Mouse (Mus musculus) induced T-regulatory cell, adult 2 months (primary cell): ENCODE data around the gene Grik4.
A peak's percentile ranks its signal among the peaks of the same experiment; 100 is the strongest.

Source experiments
- DNase-seq: peaks from one replicate; pipeline ENCODE4 v3.0.0-alpha.2; 2012; ENCODE audit warnings: low read depth

Grik4 gene

DNA sequence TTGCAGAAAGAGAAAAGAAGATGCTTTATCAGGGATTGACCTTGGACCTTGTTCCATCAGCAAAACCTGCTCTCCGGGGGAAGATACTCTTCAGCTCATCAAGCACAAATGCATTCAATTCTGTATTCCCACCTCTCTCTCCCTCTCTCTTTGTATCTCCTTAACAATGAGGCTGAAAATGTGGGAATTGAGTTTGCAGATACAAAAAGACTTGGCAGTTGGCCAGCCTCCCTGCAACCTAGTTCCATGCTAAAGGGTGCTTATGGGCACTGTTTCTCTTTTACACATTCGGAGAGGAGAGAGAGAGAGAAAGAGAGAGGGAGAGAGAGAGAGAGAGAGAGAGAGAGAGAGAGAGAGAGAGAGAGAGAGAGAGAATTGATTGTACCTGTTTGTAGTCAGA lies 273.7 kb downstream of the Grik4 start:
- no peak for DNase-seq

DNA sequence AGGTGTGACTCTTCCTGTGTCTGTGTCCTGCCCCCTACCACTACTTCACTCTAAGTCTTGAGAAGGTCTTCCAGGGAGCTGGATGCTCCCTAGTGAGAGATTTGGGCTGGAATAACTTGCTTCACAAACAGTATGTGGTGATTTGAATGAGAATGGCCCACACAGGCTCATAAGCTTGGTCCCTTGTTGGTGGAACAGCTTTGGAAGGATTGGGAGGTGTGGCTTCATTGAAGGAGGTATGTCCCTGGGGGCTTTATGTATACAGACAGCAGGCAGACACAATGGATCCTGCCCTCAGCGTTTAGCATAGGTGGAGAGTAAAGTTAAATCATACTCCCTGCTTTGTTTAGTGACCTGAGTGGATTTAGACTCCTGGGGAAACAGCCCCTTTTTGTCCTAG lies 282.8 kb downstream of the Grik4 start:
- DNase-seq, result no peak

DNA sequence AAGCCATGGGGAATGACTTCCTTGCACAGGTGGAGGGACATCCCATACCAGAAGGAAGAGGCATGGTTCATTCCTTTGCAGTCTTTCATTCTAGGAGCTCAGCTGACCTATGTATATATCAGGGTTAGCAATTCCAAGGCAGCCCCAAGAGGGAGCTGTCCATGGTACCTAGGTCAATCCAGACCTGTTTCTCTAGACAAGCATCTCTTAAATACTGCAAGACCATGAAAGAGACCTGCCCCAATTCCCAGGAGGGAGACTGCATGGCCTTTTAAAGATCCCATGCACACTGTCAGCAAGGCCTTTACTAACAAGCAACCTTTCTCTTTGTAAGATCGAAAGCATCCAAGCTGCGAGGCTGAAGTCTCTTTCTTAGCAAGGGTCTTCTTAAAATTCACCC lies 291.5 kb downstream of the Grik4 start:
- DNase-seq, result peak; percentile 28

DNA sequence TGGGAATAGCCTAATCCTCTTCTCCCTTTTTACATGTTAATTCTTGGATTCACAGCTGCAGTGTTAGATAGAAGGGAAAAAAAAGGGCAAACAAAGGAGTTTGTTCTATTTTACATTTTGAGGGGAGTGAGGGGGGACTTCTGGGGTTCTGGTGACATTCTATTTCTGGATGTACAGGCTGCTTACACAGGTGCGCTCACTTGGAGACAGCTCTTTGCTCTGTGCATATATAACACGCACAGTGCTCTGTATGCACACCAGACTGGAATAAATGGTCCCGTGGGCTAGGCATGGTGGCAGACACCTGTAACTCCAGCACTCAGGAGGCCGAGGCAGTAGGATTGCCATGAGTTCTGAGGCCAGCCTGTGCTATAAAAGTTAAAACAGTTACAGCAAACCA lies 292.0 kb downstream of the Grik4 start:
- no peak for DNase-seq

DNA sequence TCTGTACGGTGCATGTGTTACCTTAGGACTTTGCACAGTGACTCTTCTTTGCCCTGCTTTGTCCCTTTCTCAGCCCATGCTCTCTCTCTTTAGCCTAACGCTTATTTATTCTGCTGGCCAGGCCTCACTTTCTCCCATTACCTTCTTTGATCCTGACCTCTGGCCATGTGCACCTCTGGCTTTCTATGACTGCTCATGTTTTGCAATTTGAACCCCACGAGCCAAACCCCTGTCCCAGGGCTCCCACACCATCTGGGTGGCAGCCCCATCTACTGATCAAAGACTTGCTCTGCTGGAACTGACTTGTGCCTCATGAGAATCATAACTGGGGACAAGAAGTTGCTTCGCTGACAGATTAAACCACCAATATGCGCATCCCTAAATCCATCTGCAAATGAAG lies 294.4 kb downstream of the Grik4 start:
- DNase-seq, result no peak

DNA sequence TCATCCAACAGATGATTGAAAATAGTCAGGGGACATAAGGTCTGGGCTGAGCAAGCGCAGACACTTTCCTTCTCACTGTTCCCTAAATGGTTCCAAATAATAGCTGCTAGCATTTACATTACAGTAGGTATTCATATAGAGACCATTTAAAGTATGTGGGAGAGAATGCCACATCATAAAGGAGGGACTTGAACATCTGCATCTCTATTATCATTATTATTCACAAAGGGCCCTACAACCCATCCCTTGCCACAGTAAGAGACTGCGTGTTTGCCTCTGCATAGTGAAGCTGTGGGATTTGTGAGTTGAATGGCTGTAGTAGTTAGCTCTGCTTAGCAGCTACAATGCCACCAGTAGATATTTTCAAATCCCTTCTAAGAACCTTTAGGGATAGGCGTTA lies 296.2 kb downstream of the Grik4 start:
- no peak for DNase-seq

DNA sequence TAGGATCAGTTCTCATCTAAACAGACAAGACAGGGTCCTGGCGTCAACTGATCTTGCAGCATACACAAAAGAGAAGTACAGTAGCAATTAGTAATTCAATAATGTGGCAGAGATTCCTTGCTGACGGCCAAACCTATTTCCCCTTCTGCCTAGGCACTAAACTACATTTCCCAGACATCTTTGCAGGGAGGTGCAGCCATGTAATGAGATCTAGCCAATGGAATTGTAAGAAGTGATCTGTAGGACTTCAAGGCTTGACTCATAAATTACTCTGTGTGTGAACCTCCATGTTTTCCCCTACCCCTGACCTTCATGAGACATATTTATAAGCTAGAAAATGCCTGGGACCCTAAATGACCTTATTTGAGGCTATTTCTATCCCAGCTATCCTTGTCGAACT lies 296.7 kb downstream of the Grik4 start:
- DNase-seq, result no peak

DNA sequence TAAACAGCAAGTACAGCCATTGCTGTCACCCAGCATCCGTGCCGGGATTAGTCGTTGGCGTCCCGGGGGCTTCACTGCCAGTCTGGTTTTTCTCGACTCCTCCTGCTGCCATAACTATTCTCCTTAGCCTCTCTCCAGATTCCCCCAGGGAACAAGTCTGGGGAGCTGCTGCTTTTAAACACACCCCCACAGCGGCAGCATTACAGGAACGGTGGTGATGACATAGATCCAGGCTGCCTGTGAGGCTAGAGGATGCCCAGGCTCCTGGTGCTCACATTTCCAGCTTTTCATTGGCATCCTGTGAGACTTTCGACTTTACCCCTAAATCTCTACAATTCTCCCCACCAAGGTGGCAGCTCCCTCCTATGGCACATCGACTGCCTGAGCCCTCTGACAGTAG lies 297.5 kb downstream of the Grik4 start:
- no peak for DNase-seq

DNA sequence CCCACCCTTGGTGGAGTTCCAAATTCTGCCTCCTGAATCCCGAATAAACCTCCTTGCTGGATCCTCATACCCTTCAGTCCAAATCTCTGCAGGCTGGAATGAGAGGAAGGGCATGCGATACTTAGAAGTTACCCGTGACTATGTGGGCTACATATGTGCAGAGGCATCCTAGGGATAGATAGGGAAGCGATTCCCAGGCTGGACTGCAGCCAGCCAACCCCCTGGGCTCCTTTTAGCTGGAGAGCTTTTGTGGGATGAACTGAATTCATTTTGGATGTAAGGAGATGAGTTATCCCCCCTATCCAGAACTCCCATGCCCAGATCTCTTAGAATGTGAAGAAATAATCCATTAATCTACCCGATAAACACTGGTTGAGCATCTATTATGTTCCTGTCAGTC lies 299.1 kb downstream of the Grik4 start:
- no peak for DNase-seq

DNA sequence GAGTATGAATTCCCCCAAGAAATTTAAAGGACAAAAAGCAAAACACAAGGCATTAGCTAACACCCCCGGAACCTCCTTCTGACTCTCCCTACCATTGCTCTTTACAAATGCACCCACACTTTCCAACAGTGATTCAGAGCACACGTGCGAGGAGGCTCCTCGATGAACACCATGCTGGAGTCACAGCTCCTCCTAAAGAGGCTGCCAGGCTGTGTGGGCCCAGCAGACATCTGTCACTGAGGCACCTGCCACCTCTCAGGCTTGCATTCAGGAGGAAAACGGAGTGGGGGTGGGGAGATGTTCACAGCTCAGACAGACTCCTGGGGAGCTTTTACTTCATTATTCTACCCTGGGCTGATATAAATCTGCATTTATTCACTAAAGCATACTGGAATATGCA lies 301.5 kb downstream of the Grik4 start:
- DNase-seq, result no peak

DNA sequence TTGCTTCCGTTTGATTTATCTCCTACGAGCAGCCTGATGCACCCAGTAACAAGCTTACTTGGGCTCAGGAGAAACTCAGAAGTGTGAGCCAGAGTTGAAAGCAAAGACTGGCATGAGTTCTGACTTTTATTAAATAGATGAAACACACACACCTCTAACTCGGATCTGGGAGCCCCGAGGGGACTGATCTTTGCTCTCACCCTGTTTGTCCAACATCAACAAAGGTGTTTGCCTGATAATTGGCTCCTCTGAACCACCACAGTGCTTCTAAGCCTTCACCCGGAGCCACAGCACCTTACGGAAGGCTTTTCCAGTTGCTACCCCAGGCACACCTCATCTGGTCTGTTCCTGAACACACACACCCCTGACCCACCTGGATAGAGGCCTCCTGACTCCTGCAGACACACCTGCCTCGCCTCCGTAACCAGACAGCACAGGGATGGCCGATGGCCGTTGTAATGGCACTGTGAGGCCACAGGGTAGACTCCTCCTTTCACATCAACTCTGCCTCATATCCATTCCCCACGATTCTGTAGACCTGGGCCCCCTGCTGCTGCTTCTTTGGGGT lies 302.7 kb downstream of the Grik4 start:
- DNase-seq, result no peak

DNA sequence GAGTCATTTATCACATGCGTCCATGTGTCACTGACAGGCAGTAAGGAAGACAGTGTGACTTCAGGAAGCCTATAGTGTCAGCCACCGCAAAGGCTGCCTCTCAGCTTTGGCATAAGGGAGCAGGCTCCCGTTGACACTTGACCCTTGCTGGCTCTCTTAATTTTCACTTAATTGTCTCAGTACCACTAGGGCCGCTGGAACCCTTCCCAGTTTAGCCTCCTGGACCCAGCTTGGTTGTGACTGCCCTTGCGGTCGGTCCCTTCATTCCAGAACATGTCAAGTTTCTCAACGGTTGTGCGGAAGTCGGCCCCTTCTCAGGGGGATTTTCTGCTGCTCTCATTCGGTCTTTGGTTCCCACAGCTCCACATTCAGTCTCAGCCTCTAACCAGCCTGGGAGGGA lies 307.8 kb downstream of the Grik4 start:
- no peak for DNase-seq

DNA sequence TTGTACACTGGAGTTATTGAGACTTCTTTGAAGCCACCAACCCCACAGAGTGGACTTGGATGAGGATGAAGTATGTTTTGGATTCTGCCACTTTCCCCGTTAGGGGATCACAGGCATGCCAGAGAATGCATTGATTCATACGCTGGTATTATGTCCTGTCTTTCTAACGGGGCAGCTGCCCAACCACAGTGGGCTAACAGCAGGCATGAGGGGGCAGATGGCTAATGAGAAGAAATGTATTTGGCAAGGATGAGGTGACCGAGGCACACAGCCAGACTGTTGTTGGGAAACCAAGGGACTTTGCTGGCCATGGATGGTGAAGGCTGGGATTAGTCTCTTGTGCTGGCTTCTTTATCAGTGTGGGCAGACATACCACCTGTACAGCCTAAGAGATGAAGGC lies 312.8 kb downstream of the Grik4 start:
- DNase-seq, result no peak

DNA sequence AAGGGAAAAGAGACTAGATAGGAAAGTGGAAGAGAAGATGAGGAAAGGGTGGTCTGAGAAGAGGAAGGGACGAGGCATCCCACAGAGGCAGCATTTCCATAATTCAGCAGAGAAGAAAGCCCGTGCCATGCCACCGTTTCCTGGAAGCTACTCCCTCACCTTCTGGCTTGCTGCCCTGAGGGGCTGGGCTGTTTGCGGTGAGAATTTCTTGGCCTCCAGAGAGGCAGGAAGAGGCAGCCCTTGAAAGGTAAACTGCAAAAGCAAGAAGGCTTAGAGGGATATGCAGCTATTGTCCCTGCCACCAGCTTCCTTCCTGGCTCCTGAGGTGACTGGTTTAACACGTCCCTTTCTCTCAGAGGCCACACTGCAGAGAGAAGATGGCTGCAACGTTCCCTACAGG lies 316.7 kb downstream of the Grik4 start:
- no peak for DNase-seq

DNA sequence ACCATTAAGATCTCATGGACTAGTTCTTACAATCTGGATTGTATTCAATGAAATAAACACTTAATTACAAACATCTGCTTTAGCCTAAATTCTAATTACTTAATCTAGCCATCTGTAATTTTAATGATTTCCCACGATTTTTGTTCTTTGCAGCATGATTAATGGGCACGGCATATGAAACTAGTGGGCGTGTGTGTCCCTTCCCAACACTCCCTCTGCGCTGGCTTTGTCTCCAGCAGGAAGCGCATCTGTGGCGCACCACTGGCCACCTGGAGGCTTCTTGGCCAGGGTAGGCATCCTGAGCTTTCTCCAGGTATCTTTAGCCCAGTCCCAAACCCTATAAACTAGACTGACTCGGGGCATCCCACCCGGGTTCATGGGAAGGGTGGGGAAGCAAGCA lies 317.1 kb downstream of the Grik4 start:
- DNase-seq, result no peak

DNA sequence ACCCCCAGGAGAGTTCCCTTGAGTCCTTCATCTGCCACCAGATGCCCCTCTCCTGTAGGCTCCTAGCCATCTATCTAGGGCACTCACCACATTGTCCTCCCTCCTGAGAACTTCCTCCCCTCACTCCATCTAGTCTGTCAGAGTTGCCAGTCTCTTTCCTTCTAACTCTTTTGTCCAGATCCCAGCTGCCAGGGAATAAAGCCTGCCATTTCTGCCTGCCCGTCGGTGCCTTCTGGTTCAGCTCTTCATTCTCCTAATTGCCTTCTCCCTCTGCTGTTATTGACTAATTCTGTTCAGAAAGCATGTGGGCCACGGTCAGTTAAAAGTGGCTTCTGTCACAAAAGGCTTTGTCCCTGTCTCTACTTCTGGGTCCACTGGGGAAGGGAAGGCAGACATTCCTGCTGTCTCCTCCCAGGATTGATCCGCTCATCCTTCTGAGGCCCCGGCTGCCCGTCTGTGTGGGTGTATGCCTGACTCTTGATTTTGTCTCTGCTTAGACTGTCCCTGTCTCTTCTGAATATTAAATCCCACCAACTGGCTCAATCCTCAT lies 318.0 kb downstream of the Grik4 start:
- no peak for DNase-seq

DNA sequence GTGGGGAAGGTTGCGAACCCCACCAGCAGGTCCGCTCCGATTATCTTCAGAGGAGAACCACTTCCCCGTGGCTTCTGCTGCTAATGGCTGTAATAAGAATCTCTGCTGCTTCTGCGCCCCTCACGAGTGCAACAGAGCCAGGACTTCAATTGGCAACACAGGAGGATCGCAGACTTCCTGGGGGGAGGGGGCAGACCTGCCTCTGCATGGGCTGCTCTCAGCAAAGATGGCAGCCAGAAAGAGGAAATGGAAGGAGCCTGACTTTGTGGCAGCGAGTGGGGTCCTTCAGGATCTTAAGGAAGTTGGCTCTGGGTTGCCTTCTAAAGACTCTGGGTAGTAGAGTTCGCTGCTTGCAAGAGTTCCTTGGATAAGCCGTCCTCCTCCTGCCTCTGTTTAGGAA lies 329.9 kb downstream of the Grik4 start:
- no peak for DNase-seq

DNA sequence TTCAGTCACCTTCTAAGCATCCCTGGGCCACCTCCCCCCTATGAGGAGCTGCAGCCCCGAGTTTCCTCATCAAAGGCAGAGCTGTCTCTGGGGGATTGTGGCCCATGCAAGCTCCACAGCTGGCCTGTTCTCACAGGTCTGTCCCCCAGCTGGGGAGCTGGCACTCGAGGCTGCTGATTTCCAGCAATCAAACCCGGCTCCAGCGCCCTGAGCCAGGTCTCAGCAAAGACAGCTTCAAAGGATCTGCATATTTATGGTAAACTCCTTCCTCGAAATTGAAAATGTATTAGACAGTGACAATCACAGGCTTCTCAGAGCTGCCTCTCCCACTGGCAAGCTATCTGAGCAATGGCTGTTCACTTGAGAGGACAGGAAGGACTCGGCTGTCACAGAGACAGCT lies 330.5 kb downstream of the Grik4 start:
- no peak for DNase-seq

DNA sequence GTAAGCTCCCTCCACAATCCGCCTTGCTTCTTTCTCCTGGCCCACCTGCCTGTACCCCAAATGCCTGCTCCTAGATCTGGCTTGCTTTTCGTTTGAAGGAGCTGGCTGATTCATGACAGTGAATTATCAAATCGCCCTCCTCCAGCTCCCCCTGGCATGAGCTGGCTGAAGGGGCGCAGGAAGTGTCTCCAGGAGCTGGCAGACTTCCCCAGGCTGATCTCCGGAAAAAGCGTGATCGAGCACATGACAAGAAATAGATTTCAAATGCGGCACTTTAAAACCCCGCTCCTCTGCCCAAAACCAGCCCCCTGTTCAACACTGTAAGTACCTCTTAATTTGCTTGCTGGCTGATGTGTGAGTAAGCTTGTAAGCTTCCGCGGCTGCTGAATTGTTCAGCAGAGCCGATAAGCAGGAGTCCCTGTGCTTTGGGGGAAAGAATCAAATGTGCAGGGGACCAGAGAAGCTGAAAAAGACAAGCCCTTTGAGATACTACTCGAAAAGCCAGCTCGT lies 331.8 kb downstream of the Grik4 start:
- no peak for DNase-seq

DNA sequence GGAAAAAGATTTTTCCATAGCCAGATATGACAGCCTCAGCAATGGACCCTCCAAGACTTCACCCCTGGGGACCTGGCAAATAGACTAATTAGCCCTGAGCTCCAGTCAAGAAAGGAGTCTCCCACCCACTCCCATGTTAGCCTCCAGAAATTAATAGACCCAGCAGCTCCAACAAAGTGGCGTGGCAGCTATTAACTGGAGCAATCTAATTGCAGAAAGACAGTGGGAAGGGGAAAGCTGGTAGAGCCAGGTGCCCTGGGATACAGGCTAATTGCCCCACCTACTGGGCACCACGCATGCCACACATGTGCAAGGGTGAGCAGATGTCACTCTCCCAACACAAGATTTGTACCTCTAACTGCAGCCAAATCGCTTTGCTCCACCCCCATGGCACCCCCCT lies 342.8 kb downstream of the Grik4 start:
- DNase-seq, result no peak

DNA sequence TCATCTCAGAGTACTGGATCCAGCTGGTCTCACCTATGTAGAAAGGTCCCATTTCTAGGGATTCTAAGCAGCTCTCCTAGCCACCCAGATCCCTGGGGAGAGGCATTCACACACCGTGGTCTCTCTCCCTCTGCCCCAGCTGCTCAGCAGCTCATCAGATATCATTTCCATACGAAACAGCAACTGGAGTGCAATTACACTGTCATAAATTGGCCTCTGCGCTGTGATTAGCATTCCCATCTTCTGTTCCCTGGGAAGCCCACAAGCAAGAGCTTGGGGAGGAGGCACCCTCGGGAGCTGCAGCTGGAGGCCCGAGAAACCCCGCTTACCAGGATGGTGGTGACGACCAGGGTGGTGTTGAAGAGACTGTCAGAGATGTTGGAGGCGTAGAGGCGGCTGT lies 346.8 kb downstream of the Grik4 start:
- no peak for DNase-seq

DNA sequence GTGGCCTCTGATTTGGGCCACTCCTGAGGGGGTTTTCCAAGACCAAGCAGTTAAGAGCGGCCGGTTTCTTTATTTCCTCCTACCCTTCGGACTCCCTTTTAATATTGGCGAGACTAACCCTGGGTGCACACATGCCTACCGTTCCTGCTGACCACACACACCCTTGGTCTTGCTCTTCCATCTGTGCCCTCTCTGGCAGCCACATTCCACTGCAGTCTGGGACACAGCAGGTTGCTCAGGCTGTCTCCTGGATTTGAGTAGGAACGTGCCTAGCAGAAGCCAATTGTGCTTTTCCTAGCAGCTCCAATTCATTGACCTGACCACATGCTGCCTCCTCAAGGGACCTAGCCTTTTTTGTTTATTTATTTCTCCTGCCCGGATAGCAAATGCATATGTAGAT lies 365.8 kb downstream of the Grik4 start:
- no peak for DNase-seq

DNA sequence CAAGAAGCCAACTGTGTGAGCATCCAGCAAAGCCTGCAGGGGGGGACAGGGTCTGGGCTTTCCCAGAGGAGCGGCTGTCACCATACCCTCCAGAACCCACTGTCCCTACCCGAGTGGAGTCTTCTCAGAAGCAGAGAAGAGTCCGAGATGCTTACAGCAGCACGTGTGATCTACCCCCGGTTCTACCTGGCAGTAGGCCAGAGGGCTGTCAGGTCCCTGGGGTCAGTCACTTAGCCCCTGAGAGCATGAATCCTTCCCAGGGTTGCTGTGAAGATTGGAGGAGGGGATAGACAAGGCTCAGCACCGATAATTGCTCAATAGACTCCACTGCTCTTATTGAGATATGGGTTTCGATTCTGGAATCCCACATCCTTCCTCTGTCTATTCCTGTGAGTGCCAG lies 366.2 kb downstream of the Grik4 start:
- no peak for DNase-seq

DNA sequence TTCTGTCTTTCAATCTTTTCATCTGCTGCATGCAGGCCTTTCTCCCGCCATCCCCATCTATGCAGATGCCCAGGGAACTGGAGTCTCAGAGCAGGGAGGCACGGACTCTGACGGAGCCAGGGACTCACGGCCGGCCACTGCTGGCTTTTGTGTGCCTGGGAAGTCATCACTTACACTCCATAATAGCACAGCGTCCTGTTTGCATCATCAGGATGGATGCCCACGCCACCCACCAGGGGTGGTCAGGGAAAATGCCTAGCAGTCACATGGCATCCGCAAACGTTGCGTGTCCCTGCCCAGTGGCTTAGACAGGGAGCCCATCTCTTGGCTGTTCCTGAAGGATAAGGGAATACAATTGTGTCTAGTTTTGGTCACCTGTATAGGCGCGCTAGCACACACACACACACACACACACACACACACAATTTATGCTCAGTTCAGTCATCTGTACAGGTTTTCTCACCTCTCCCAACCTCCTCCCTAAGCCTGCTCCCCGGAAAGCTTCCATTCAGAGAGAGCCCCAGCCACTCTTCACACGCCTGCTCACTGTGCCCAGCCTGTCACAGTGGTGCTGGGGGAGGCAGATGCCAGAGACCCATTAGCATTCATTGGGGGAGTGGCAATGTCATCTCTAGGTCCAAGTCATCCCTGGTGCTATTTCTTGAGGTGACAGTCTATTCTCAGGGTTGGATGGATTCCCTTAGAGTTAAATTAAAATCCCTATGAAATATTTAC lies 370.5 kb downstream of the Grik4 start:
- DNase-seq, result no peak
